Mouse (Mus musculus) frontal cortex, postnatal 14 days (tissue): ENCODE measurements at regions not wholly inside any gene's neighbourhood (a gene's known extent, or its start where the extent isn't known, plus 50 kb on each side); places are given as distances from the start of the nearest gene placed in this dataset.

Experiments used
- DNase-seq, 2 experiments: peaks; one replicate each; pipeline ENCODE4 v3.0.0; 2022; ENCODE audit warnings: low spot score in 2 of 2

DNA sequence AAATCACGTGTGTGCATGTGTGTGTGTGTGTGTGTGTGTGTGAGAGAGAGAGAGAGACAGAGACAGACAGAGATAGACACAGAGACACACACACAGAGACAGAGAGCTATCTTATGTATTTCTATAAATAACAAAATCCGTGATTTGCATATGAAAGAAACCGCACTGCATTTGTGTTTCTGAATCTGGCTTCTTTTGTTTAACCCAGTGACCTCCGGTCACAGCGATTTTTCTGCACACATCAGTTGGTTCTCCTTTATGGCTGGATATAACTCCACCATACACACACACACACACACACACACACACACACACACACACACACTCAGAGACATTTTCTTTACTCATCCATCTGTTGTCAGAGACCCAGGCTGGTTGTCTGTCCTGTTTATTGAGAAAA, 58.2 kb upstream of the Lhx8 start:
- DNase-seq: no peak

GRCm38 (mm10) chr3:154387271-154387670, 56.8 kb upstream of the Lhx8 start:
- no peak for DNase-seq

DNA sequence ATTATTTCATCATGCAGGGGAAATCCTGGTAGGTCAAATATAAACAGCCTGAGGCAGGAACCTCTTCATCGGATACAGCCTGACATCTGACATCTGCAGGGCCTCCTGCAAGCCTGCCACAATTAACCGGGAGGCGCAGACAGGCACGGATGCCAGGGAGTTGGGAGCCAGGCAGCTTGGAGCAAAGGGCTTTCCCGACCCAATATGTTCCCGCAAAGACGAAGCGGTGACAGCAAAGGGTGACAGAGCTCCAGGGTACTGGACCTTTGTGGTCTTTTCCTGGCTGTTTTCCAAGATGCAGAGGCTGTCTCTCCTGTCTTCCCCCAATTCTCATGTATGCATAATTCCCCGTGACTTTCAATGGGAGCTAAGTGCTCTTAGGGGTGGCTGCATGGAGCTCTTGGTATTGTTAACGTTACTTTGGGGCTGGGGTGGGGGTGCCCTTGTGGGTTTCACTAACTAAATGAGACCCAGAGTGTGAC, 55.4 kb upstream of the Lhx8 start:
- no peak for DNase-seq

DNA sequence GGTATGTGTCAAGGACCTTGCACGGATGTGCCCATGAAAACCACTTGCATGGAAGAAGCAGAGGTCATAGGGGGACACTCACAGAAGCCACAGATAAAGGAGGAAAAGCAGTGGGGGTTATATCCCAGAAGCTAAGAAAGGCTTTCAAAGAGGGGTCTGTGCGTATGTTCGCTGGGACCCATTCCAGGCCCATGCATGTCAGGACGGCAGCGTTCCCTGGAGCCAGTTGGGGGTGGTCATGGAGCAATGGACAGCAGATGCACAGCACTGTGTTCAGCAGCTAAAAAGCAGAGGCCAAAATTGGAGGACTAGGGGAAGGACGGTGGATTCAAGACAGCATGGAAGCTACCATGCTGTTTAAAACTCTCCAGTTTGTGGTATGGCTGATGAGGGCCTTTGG, 52.4 kb upstream of the Lhx8 start:
- no peak for DNase-seq

- no peak for DNase-seq
Measured at GRCm38 (mm10) chr3:154381561-154381960, 51.1 kb upstream of the Lhx8 start.
